Mouse (Mus musculus): Measurements from ENCODE around the gene Kcnip1.

Gene Kcnip1

DNA sequence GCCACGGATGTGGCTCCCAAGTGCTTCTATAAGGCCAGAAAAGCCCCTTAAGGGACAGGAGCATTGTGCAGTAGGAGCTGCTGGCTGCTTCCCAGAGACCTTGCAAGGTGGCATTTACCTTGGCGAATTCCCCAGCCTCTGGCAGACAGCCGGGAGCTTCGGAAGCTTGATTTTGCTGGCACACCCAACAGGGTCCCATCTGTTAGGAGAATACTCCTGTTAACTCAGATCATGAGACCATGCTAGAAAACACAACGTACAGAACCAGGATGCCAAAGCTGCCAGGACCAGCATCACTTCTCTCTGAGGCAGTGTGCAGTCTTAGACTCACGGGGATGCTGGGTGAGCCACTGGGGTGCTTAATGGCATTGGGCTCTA is 165.1 kb downstream of the Kcnip1 start:
- DNase-seq (ENCODE audit: low spot score in 2 of 2): no peak

DNA sequence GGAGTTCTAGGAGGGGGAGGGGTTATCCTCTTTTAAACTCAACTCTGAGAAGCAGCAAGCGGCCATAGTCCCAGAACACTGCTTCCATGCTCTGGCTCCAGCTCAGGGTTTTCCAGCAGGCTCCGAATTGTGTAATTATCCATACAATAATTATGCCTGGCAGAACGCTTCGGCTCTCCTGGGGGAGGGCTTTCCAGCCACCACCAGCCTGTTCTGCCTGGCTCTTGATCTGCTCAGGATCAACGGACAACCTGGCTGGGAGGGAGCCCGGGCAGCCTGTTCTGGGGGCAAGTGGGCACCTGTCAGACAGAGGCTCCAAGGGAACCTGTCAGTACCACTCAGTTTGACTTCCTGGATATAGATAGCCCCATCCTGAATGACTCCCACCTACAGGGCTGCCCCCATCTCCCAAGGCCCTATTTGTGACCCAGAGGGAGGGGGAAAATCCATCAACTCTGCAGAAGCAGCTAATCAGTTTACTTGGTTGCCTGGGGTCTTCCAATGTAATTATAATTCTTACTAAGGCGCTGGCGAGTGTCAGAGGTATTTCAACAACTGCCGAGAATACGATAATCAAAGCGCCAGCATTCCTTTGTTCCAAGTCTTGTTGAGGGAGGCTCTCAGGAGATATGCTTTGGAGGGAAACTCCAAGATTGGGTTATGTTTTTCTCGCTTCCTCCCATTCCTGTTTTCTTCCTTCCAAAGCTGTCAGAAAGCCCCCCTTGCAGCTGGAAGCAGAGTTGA is 165.7 kb downstream of the Kcnip1 start:
- no peak for DNase-seq (ENCODE audit: low spot score in 2 of 2)

DNA sequence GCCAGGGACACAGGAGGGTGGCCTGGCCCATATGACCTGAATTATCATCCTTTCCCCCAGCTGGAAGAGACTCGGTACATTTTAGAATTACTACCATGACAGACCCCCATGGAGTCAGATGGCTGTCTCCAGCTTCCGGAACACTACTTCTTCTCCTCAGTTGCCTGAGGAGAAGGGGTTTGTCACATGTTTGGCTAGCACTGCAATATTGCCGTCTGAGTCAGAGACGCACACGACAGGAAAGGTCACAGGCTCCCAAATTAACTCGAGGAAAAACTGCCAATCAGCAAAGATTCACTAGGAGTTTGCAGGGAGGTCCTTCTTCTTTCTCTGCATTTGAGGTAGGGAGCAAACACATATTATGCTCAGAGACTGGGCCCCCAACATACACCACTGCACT is 168.2 kb downstream of the Kcnip1 start:
- DNase-seq (ENCODE audit: low spot score in 2 of 2): no peak

DNA sequence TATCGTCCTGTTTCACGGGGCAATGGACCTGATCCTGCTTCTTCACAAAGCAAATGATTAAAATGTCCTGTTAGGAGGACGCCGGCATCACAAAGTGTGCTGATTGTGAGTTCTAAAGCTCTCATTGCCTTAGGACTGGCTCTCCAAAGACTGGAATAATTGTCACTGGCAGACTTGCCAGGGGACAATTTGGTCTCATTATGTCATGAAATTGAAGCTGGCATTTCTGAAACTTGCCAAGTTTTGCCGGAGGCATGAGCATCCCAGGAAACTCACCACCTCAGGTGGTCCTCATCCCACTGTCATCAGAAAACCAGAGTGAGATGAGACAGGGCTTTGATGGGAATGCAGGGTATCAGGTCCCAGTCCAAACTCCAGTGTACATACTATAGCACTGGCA is 171.6 kb downstream of the Kcnip1 start:
- no peak for DNase-seq (ENCODE audit: low spot score in 2 of 2)

DNA sequence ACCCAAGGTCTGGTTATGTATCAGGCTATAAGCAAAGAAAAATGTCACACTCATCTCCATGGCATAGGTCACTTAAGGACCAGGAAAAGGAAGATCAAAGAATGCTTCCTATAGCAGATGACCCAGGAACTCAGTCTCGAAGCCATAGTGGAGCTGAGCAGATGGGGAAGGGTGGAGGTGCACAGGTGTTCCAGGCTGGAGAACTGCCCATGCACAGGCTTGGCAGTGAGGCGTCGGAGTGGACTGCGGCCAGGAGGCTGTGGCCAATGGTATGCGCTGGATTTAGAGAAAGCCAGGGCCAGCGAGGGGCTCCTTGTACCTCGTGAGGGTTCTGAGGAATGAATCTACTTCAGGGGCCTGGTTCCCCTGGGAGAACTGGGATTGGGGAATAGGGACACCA is 172.1 kb downstream of the Kcnip1 start:
- no peak for DNase-seq (ENCODE audit: low spot score in 2 of 2)

DNA sequence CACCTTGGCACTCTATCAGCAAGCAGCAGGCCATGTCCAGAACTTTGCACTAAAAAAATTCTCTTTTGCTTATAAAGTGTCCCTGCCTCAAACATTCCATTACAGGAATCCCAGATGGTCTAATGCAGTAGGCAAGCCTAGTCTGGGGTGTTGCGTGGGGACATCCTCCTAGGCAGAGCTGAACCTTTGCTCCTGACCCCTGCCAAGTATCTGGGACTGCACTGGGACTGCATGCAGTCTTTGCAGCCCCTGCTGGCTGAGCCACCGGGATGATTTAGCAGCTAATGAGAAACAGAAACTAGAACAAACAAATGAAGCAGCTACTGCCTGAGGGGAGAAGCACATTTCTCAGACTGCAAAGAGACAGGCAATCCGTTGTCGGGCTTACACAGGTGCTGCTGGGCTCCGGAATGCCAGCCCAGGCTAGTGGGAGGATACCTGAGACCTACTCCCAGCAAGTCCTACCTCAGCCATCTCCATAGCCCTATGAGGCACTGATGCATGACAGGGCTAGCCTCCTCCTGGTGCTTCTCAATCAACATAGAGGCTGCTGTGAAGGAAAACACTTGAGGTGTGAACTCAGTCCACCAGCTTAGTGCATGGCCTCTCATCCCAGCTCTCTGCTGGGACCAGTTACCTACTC is 174.0 kb downstream of the Kcnip1 start:
- DNase-seq (ENCODE audit: low spot score in 2 of 2): no peak

DNA sequence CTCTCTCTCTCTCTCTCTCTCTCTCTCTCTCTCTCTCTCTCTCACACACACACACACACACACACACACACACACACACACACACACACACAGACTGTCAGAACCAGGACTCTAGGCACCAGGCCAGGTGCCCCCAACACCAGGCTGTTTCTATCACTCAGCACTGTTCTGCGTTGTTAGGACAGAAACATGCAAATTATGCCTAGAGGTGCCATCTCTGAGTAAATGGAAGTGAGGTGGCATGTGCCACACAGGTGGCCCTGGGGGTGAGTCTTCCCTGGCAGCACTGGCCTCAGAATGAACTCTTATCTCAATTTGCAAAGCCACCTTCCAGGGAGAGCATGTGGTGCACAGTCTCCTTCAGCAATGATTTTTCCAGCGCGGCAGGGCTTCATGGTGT is 176.9 kb downstream of the Kcnip1 start:
- DNase-seq (ENCODE audit: low spot score in 2 of 2): no peak

DNA sequence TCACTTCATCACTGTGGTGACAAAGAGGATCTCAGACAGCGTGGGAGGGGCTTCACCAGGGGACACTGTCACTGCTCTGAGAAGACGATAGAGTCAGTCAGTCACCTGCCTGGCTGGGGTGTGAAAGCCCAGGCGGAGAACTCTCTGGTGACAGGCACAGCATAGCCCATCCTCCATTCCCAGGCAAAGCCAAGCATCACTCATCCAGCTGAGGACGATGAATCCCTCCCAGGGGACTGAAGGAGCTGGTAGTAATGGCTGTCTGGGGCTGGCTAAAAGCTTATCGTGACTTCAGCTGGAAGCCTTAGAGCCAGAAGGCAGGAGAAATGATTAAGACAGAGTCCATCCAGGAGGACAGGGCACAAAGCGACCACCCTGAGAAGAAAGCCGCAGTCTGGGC is 182.8 kb downstream of the Kcnip1 start:
- no peak for DNase-seq (ENCODE audit: low spot score in 2 of 2)

DNA sequence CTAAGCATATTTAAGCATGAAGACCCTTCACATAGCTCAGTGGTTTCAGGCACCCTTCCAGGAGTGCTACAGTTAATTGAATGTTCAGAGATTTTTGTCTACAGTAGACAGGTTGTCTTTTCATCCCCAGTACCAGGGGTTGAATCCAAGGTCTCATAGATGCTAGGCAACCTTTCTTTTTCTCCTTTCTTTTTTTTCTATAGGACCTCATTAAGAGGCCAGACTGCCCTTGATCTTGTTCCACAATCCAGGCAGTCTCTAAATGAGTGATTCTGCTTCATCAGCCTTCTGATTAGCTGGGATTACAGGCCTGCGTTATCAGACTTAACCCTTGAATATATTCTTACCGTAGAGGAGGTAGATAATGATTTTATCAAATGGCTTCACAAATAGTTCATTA is 189.9 kb downstream of the Kcnip1 start:
- DNase-seq (ENCODE audit: low spot score in 2 of 2): no peak

DNA sequence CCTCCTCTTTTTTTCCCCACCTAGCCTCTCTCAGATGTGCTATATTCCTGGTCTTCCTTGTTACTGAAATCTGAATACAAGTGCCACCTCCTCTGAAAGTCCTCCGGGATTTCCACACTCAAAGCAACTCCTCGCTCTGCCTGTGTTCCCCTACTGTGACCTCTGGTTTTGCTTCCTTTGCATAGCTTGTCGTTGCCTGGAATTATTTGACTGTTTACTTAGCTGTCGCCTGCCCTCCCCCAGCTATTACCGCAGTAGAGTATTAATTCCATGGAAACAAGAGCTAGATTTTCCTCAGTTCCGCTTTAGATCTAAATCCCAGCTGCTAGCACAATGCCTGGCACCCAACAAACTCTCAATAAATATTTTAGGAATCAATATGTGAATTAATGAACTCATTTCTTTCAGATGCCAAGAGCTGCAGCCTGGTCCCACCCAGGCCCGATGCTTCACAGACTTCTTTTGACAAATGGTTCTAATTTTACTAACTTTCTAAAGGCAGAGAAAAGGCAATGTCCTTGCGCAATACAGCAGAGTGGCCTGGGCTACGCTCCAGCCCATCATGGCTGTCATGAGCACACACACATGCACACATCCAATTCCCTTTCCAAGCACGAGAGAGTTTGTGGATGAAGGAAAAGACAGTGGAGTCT is 192.4 kb downstream of the Kcnip1 start:
- DNase-seq (ENCODE audit: low spot score in 2 of 2): no peak

DNA sequence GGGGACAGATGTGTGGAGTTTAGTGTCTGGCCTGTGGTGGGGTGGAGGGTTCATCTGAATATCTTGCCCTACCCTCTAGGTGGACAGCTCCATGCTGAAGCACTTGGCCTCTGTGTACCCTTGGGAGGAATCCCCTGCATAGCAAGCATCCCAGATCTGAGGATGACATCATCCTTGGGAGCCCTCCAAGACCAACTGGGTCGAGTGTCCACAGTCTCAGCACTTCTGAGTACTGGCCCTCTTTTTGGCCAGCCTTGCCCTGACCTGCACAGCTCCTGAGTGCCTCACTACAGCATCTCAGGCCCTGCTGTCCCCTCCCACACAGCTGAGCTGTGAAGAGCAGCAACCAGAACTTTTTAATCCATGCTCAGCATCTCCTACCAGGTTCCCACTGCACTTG is 193.0 kb downstream of the Kcnip1 start:
- no peak for DNase-seq (ENCODE audit: low spot score in 2 of 2)

DNA sequence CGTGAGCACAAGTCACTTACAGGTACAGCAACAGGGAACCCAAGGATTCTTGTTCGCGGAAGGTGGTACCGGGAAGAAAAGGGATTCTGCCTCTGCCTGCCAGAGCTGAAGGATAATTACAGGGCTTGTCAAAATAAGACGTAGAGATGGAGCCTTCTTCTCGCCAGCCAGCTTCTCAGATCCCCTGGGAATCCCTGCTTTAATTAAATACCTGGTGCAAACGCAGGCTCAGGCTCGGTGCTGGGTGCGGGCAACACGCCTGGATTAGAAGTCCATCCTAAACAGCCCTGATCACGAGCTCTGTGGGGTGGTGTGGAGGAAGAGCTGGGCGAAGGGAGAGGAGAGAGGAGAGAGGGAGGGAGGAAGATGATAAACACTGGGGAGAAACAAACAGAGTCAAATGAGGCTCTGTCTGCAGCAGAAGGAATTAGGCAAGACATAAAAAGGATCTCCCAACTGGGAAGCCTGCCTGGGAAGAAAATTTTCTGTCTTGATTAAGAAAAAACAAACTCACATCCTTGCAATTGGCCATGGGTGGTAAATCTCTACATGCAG is 194.8 kb downstream of the Kcnip1 start:
- no peak for DNase-seq (ENCODE audit: low spot score in 2 of 2)

DNA sequence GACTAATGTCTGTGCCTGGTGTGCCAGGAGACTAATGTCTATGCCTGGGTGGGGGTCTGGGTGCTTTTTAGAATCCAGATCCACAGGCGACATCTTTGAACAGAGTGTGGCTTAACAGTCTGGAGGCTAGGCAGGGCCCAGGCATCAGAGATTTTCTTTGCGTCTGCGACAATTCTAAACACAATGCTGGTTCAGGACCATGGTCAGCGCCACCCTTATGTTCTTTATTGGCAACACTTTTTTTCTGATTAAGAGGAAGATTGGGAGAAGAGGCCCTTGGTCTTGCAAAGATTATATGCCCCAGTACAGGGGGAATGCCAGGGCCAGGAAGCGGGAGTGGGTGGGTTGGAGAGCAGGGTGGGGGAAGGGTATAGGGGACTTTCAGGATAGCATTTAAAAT is 205.6 kb downstream of the Kcnip1 start:
- DNase-seq (ENCODE audit: low spot score in 2 of 2): no peak

DNA sequence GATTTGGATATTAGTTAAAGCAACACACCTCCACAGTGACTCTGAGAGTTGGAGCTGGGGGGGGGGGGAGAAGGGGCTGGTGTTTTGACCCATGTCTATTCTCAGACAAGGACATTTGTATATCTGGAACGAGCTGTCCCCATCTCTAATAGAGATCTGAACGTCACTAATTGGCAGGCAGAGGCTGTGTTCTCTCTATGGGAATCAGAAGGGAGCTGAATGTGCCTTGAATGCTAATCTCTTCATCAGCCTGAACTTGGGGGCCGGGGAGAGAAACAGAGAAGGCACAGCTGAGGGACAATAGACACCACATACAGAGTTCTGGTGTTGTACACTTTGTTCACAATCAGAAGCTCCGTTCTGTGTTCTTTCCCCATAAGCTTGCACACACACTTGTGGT is 206.4 kb downstream of the Kcnip1 start:
- DNase-seq (ENCODE audit: low spot score in 2 of 2): no peak

DNA sequence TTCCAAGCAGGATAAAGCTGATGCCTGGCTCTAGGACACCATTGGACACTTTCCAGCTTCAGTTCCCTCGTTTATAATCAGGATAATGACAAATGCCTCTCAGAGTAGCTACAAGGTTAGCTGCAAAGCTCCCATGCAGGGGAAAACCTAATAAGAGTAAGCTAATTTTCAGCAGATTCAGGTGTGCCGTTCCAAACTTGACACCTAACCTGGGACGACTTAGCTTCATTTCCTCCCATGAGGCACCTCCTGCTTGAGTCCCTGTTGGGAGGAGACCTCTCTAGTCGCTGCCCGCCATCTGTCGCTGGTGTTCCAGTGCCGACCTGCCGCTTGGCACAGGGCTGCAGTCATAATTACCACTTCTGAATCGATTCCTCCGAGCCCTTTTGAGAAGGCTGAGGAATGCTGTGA is 211.4 kb downstream of the Kcnip1 start:
- no peak for DNase-seq (ENCODE audit: low spot score in 2 of 2)

DNA sequence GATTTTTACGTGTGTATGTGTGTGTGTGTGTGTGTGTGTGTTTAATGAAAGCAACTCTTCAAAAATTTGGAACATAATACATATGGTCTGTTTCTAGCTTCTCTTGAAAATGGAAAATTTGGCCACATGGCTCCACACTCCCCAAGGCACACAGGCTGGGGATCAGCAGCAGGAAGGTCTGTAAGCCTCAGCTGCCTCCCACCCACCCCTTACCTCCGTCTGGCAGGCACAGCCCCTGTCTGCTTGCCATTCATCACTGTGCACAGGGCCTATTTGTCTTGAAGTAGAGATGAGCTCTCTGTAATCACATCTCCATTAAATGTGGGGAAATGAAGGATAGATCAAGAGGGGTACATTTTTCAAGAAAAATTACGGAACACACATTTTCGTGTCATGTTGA is 212.7 kb downstream of the Kcnip1 start:
- DNase-seq (ENCODE audit: low spot score in 2 of 2): no peak

DNA sequence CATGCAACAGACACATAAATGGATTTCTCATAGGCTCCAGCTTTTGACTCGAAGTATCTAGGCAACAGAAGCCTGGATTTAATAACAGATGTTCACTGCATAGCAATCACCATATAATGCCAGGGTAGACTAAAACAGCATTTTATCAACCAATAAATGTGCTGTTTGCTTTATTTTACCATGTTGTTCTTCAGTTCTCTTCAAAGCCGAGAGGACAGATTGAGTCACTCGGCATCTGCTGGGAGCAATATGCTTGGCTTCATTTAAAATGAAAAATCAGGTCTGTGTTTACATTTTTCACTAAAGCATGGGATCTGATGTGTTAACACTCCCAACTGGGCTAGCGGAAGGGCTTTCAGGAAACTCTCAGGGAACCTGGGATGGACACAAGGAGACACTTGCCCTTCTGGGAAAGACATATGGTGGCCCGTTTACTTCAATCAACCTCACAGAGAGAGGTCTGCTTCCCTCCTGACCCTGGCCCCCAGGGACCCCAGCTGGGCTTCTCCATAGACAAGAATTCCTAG is 220.3 kb downstream of the Kcnip1 start:
- DNase-seq (ENCODE audit: low spot score in 2 of 2): no peak

DNA sequence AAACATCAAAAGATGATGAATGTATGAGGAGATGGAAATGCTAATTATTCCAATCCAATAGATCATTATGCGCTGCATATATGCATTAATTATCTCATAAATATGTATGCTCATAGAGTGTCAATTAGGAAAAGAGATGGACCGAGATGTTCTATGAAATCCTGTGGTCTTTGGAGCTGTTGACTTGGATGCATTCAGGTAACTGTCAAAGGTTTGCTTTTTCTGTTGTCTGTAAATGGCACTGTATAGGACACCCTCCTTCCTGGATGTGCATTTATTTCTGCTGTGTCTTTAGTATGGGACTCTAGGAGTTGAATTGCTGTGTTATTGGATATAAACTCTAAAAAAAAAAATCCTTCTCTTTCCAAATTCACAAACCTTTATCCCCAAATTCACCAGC is 220.9 kb downstream of the Kcnip1 start:
- DNase-seq (ENCODE audit: low spot score in 2 of 2): no peak

DNA sequence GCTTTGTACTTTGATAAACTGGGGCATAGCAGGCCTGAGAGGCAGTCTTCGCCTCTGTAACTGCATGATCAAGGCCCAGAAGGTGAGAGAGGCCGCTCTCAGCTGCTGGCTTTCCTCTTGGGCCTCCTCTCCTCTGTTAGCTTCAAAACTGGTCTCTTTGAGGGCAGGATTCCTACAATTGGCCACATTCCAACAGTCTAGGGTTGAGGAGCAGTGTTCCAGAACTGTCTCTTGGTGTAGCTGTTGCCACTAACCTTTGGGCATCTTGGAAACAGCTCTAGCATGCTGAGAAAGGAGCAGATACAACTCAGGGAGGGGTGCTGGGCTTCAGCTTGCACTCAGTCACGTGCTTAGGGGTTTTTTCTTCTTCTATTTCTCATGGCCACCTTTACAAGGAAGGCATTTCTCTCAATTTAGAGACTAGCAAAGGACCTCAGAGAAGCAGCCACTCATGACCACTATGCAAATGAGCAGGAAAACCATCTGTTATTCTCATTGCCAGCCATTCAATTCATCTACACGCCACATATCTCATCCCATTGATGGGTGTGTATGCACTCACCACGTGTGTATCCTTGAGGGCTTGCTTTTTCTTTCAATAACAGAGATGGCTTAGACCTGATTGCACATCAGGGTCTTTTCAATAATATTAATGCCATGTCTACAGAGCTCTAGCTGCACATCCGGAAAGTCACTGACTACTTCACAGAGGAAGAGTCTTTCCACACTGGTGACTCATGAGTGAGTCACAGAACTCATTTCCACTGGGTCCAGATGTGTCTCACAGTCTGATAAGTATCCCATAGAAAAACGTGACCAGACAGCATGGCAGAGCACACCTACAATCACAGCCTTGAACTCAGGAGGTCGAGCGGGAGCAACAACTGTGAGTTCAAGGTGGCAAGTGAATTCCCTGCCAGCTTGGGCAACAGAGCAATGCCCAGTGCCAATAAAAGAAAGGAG is 225.7 kb downstream of the Kcnip1 start:
- no peak for DNase-seq (ENCODE audit: low spot score in 2 of 2)

DNA sequence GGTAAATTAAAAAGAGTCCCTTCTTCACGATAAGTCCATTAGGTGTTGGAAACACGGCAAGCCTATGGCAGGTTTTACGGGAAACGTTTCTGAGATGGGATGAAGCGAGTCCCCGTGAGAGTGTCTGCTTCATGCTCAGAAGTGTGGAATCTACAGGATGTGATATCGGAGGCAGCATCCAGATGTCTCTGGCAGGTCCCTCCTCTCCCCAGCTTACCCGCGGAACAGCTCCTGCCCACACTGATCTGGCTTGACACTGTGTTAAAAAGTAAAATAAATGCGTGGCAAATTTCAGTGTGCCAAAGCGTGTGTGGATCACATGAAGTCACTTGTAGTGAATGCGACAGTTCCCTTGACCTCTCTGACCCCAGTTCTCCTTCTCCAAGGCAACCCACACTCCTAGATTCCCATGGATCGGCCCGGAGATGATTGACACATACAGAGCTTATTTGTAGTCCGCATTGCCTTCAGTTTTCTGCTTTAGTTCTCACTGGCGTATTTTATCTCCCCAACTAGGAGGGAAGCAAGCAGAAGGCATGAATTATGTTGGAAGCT is 231.7 kb downstream of the Kcnip1 start:
- DNase-seq (ENCODE audit: low spot score in 2 of 2): no peak

DNA sequence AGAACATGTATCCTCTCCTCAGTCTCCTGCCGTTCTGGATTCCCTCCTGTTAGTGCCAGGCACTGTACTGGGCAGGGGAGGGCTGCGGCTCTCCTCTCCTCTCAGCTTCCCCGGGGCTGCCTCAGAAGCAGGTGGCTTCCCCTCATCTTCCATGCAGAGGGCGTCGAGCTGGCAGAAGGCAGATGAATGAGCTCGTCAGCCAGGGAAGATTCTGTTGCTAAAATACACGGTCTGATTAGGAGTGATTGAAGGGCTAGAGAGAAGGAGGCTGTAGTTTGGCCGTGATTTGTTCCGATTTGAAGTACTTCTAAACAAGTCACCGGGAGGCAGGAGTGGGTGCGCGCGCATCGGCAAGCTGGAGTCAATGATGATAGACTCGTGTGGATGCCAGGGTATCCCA is 236.3 kb downstream of the Kcnip1 start:
- no peak for DNase-seq (ENCODE audit: low spot score in 2 of 2)
